Mouse (Mus musculus) bone marrow macrophage, adult 2 months (primary cell): ENCODE measurements around the gene Bbs9. TPM values are rescaled to one million over a fixed set of nuclear protein-coding genes. Genes with fewer than 3 reads are reported as not detected.

Experiments
- H3K27ac ChIP-seq: 2 replicates; pipeline ENCODE4 v1.5.1; 2012; ENCODE audit warnings: low read depth, low read length; ENCODE audit not compliant: insufficient read depth
- H3K4me1 ChIP-seq: 2 replicates; pipeline ENCODE4 v1.6.1; 2012; ENCODE audit warnings: low read length; ENCODE audit not compliant: control insufficient read depth, insufficient read depth
- H3K4me3 ChIP-seq: 2 replicates; pipeline ENCODE4 v1.5.1; 2012; ENCODE audit warnings: mild to moderate bottlenecking, low read length, moderate library complexity; ENCODE audit not compliant: insufficient read depth
- CTCF ChIP-seq: IDR thresholded peaks from 2 replicates; pipeline ENCODE4 v1.5.1; 2012; ENCODE audit warnings: low read depth, mild to moderate bottlenecking, low read length, moderate library complexity
- POLR2A ChIP-seq: IDR thresholded peaks from 2 replicates; pipeline ENCODE4 v1.6.1; 2012; ENCODE audit warnings: mild to moderate bottlenecking, low read depth, low read length, borderline replicate concordance
- polyA plus RNA-seq: library from polyadenylated mRNA; stranded (reverse); fragments of >200 nt; gene quantifications from 2 replicates; pipeline ENCODE4 v1.2.4, GENCODE M21; 2012; ENCODE audit not compliant: missing spikeins, insufficient read depth, insufficient read length

Gene Bbs9
- polyA plus RNA-seq, 1 experiment: 13.4 TPM

- no peak overlapping the region for H3K27ac ChIP-seq
- H3K4me3 ChIP-seq: no peak overlapping the region
- TF ChIP-seq POLR2A (no peak), CTCF (no peak)
- peaks cover 11% of the 10 kb centered on the region for H3K4me1 ChIP-seq
Measured at GRCm38 (mm10) chr9:22650781-22651180, 175.3 kb downstream of the Bbs9 start.

- Histone ChIP-seq H3K4me3 (no peak overlapping the region), H3K27ac (no peak overlapping the region), H3K4me1 (peaks cover 11% of the 10 kb centered on the region)
- no peak for TF ChIP-seq CTCF
- no peak for TF ChIP-seq POLR2A
Measured at GRCm38 (mm10) chr9:22651619-22652018, 176.1 kb downstream of the Bbs9 start.

- TF ChIP-seq POLR2A (no peak), CTCF (no peak)
- Histone ChIP-seq H3K4me1 (peaks cover 11% of the 10 kb centered on the region), H3K27ac (no peak overlapping the region), H3K4me3 (no peak overlapping the region)
Measured at GRCm38 (mm10) chr9:22654726-22655393, 179.3 kb downstream of the Bbs9 start.

- peaks cover 10% of the 10 kb centered on the region for H3K4me1 ChIP-seq
- TF ChIP-seq POLR2A (no peak), CTCF (no peak)
- no peak overlapping the region for H3K27ac ChIP-seq
- H3K4me3 ChIP-seq: no peak overlapping the region
Measured at GRCm38 (mm10) chr9:22657216-22657615, 181.7 kb downstream of the Bbs9 start.

- no peak for TF ChIP-seq CTCF
- no peak for TF ChIP-seq POLR2A
- H3K27ac ChIP-seq: no peak overlapping the region
- no peak overlapping the region for H3K4me3 ChIP-seq
- H3K4me1 ChIP-seq: peaks cover 15% of the 10 kb centered on the region
Measured at GRCm38 (mm10) chr9:22665155-22665554, 189.6 kb downstream of the Bbs9 start.

GRCm38 (mm10) chr9:22672937-22673336 is 197.4 kb downstream of the Bbs9 start:
- peak overlapping the region; percentile 72 for H3K27ac ChIP-seq
- H3K4me3 ChIP-seq: no peak overlapping the region
- TF ChIP-seq POLR2A (no peak), CTCF (no peak)
- peaks cover 43% of the 10 kb centered on the region for H3K4me1 ChIP-seq

GRCm38 (mm10) chr9:22677132-22677829 is 201.8 kb downstream of the Bbs9 start:
- no peak overlapping the region for H3K4me3 ChIP-seq
- TF ChIP-seq POLR2A (no peak), CTCF (no peak)
- H3K27ac ChIP-seq: no peak overlapping the region
- H3K4me1 ChIP-seq: peaks cover 57% of the 10 kb centered on the region

GRCm38 (mm10) chr9:22677997-22678396 is 202.5 kb downstream of the Bbs9 start:
- Histone ChIP-seq H3K4me1 (peaks cover 59% of the 10 kb centered on the region), H3K27ac (no peak overlapping the region), H3K4me3 (no peak overlapping the region)
- no peak for TF ChIP-seq POLR2A
- no peak for TF ChIP-seq CTCF

GRCm38 (mm10) chr9:22678496-22678895 is 203.0 kb downstream of the Bbs9 start:
- H3K4me3 ChIP-seq: no peak overlapping the region
- TF ChIP-seq POLR2A: no peak
- no peak for TF ChIP-seq CTCF
- peaks cover 57% of the 10 kb centered on the region for H3K4me1 ChIP-seq
- no peak overlapping the region for H3K27ac ChIP-seq

GRCm38 (mm10) chr9:22679485-22679884 is 204.0 kb downstream of the Bbs9 start:
- Histone ChIP-seq H3K4me1 (peaks cover 51% of the 10 kb centered on the region), H3K27ac (no peak overlapping the region), H3K4me3 (no peak overlapping the region)
- TF ChIP-seq CTCF: peak; percentile 35; the same call in 1 of the 2 replicates
- no peak for TF ChIP-seq POLR2A
